Mouse (Mus musculus): Measurements from ENCODE around the gene Il17ra. TPM values are rescaled to one million over a fixed set of nuclear protein-coding genes. Genes with fewer than 3 reads are reported as not detected.

Il17ra gene
- polyA plus RNA-seq, 1 experiment from 2014 or later: 2.2 TPM

DNA sequence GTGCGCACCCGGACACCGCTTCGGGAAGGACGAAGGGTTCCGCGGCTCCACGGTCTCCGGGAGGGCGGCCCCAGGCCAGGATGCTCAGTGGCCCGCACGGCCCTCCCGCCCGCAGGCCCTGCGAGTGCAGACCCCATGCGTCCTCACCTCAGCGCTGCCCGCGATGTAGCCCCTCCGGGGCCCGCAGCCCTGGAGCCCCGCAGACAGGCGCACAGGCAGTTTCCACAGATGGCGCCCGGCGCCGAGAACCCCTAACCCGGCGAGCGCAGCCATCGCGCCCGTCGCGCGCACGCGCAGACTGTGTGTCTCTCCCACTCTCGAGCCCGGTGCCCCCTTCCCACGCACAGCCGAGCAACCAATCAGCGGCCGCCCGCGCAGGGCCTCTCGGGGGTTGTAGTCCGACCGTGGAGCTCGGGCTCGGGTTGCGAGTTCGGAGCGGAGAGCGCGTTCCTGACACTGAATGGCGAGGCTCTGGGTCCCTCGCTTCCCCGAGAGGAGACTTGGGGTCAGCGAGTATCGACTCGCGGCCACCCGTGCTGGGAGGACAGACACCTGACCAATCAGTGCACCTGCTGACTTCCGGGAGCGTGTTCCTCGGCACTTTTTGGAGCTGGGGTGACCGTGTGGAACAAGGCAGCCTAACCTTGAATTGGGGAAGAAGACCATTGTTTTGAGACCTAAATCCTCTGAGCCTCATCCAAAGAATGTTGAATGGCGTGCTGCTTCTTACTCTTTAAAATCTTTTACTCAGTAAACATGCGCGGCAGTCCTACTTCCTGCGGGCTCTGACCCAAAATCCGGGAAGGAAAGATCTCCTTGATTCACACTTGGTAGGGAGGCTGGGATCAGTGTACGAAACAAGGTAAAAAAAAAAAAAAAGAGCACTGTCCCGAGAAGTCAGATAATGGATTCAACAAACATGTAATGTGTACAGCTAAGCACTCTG is 68.2 kb downstream of the Il17ra start, which contains the start of gene Hdhd5:
Gene Hdhd5, minus strand, starts transcription at position 300 of the 946 bp plus-strand sequence.
- peak within 1 kb of the TSS; percentile 72 for H3K4me3 ChIP-seq (ENCODE audit: low read depth, low read length)
- DNase-seq (ENCODE audit: low spot score): peak; percentile 96
- peaks cover 3% of the 10 kb centered on the region; the same call in 1 of the 2 replicates for H3K4me1 ChIP-seq (ENCODE audit: control insufficient read depth, insufficient read depth, low read length)
- peak within 1 kb of the TSS; percentile 82 for H3K9ac ChIP-seq (ENCODE audit: low read length)
- no peaks in the 10 kb centered on the region for H3K36me3 ChIP-seq (ENCODE audit: control insufficient read depth, insufficient read depth, low read length)
- H3K27me3 ChIP-seq (ENCODE audit: control insufficient read depth, insufficient read depth, low read length): no peaks in the 10 kb centered on the region
- H3K27ac ChIP-seq (ENCODE audit: low read depth, low read length): no peak within 1 kb of the TSS
- peak; percentile 98 for ATAC-seq (ENCODE audit: insufficient read depth, low FRiP score, low TSS enrichment)
- no peaks in the 10 kb centered on the region for H3K9me3 ChIP-seq (ENCODE audit: control insufficient read depth, low read length)
- under 1% methylated on average over 75 of the region's 75 CpGs for WGBS
- peak within 1 kb of the TSS; percentile 45 for H3K4me2 ChIP-seq (ENCODE audit: low read depth)

DNA sequence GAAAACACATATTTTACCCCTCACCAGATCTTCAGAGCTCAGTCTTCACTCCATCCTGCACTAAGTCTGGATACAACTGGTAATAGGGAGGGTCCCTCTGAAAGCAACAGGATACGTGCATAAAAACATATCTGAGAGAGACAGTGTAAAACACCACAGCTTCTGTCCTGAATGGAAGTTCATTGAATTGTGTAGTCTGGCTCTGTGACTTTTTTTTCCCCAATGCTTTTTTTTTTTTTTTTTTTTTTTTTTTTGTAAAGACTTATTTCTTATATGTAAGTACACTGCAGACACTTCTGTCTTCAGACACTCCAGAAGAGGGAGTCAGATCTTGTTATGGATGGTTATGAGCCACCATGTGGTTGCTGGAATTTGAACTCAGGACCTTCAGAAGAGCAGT is 69.5 kb downstream of the Il17ra start:
- Histone ChIP-seq H3K36me3 (ENCODE audit: control insufficient read depth, insufficient read depth, low read length) (no peaks in the 10 kb centered on the region), H3K9me3 (ENCODE audit: control insufficient read depth, low read length) (no peaks in the 10 kb centered on the region), H3K27ac (ENCODE audit: low read depth, low read length) (no peak overlapping the region), H3K4me2 (ENCODE audit: low read depth) (no peak overlapping the region), H3K4me3 (ENCODE audit: low read depth, low read length) (no peak overlapping the region), H3K4me1 (ENCODE audit: control insufficient read depth, insufficient read depth, low read length) (peaks cover 3% of the 10 kb centered on the region; the same call in 1 of the 2 replicates), H3K9ac (ENCODE audit: low read length) (no peak overlapping the region), H3K27me3 (ENCODE audit: control insufficient read depth, insufficient read depth, low read length) (no peaks in the 10 kb centered on the region)
- ATAC-seq (ENCODE audit: insufficient read depth, low FRiP score, low TSS enrichment) (no peak), DNase-seq (ENCODE audit: low spot score) (no peak)
- WGBS: 81% methylated on average over 1 of the region's 1 CpGs

DNA sequence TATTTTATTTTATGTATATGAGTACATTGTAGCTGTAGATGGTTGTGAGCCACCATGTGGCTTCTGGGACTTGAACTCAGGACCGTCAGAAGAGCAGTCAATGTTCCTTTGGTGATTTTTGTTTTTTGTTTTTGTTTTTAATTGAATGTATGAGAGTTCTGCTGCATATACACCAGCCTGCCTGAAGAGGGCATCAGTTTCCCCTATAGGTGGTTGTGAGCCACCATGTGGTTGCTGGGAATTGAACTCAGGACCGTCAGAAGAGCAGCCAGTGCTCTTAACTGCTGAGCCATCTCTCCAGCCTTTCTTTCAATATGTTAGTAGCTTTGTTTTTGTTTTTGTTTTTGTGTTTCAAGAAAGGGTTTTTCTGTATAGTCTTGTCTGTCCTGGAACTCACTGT is 73.3 kb downstream of the Il17ra start:
- no peak for ATAC-seq (ENCODE audit: insufficient read depth, low FRiP score, low TSS enrichment)
- WGBS: 85% methylated on average over 2 of the region's 2 CpGs

More for the DNA sequence above, 73.3 kb downstream of the Il17ra start:
- Histone ChIP-seq H3K27me3 (ENCODE audit: control insufficient read depth, insufficient read depth, low read length) (no peaks in the 10 kb centered on the region), H3K4me3 (ENCODE audit: low read depth, low read length) (no peak overlapping the region), H3K27ac (ENCODE audit: low read depth, low read length) (no peak overlapping the region), H3K9ac (ENCODE audit: low read length) (no peak overlapping the region), H3K4me2 (ENCODE audit: low read depth) (no peak overlapping the region), H3K36me3 (ENCODE audit: control insufficient read depth, insufficient read depth, low read length) (no peaks in the 10 kb centered on the region), H3K9me3 (ENCODE audit: control insufficient read depth, low read length) (no peaks in the 10 kb centered on the region), H3K4me1 (ENCODE audit: control insufficient read depth, insufficient read depth, low read length) (peaks cover 8% of the 10 kb centered on the region)
- DNase-seq (ENCODE audit: low spot score): no peak

Other genes with a start within 250 kb of the Il17ra start
- gene D330020A13Rik, start 168.9 kb upstream of the Il17ra start, polyA plus RNA-seq (2014; fragmentation: Nextera tagmentation; extraction: Ambion mirVana): not detected in 2 replicates
- 0.07 and 0.15 TPM in 2 replicates for gene B4galnt3, start 168.7 kb upstream of the Il17ra start, polyA plus RNA-seq (2014; fragmentation: Nextera tagmentation; extraction: Ambion mirVana)
- 57.3 and 61.6 TPM in 2 replicates for gene Kdm5a, start 99.1 kb upstream of the Il17ra start, polyA plus RNA-seq (2014; fragmentation: Nextera tagmentation; extraction: Ambion mirVana)
- gene Ccdc77, start 98.9 kb upstream of the Il17ra start, polyA plus RNA-seq (2014; fragmentation: Nextera tagmentation; extraction: Ambion mirVana): 22.5 and 26.0 TPM in 2 replicates
- 0.85 and 0.92 TPM in 2 replicates for gene Tmem121b, start 30.6 kb downstream of the Il17ra start, polyA plus RNA-seq (2014; fragmentation: Nextera tagmentation; extraction: Ambion mirVana)
- 15.7 and 16.8 TPM in 2 replicates for gene Hdhd5, start 68.1 kb downstream of the Il17ra start, polyA plus RNA-seq (2014; fragmentation: Nextera tagmentation; extraction: Ambion mirVana)
- 18.2 and 20.7 TPM in 2 replicates for gene Cecr2, start 203.1 kb downstream of the Il17ra start, polyA plus RNA-seq (2014; fragmentation: Nextera tagmentation; extraction: Ambion mirVana)

Data from neural tube, embryonic 11.5 days (tissue).